Mouse (Mus musculus): ENCODE data around the gene Atg2b.

The Atg2b gene

GRCm38 (mm10) chr12:105598503-105598902, 86.5 kb downstream of the Atg2b start:
- no peak for DNase-seq (ENCODE audit: extremely low spot score)

GRCm38 (mm10) chr12:105597135-105597534, 87.9 kb downstream of the Atg2b start:
- no peak for DNase-seq (ENCODE audit: extremely low spot score)

GRCm38 (mm10) chr12:105593471-105593870, 91.5 kb downstream of the Atg2b start:
- DNase-seq (ENCODE audit: extremely low spot score), result no peak

GRCm38 (mm10) chr12:105592361-105592761, 92.7 kb downstream of the Atg2b start:
- no peak for DNase-seq (ENCODE audit: extremely low spot score)

GRCm38 (mm10) chr12:105590786-105591185, 94.2 kb downstream of the Atg2b start:
- no peak for DNase-seq (ENCODE audit: extremely low spot score)

- no peak for DNase-seq (ENCODE audit: extremely low spot score)
Observed at GRCm38 (mm10) chr12:105587526-105587925, 97.5 kb downstream of the Atg2b start.

GRCm38 (mm10) chr12:105584851-105585250, 100.2 kb downstream of the Atg2b start:
- DNase-seq (ENCODE audit: extremely low spot score), result peak; percentile 75

- DNase-seq (ENCODE audit: extremely low spot score), result peak; percentile 62
Observed at GRCm38 (mm10) chr12:105583484-105583883, 101.5 kb downstream of the Atg2b start.

GRCm38 (mm10) chr12:105582486-105582885, 102.5 kb downstream of the Atg2b start:
- no peak for DNase-seq (ENCODE audit: extremely low spot score)

- no peak for DNase-seq (ENCODE audit: extremely low spot score)
Observed at GRCm38 (mm10) chr12:105580490-105580889, 104.5 kb downstream of the Atg2b start.

GRCm38 (mm10) chr12:105574356-105574755, 110.7 kb downstream of the Atg2b start:
- no peak for DNase-seq (ENCODE audit: extremely low spot score)

- no peak for DNase-seq (ENCODE audit: extremely low spot score)
Observed at GRCm38 (mm10) chr12:105572622-105573021, 112.4 kb downstream of the Atg2b start.

GRCm38 (mm10) chr12:105571867-105572266, 113.1 kb downstream of the Atg2b start:
- no peak for DNase-seq (ENCODE audit: extremely low spot score)
